Mouse (Mus musculus) liver, embryonic 14.5 days (tissue): Measurements from ENCODE around the gene Dlgap3.

ENCODE experiments used
- CTCF ChIP-seq: IDR thresholded peaks from 2 replicates; pipeline ENCODE4 v1.5.1; 2016; ENCODE audit warnings: antibody characterized with exemption, low read depth, control low read depth
- EP300 ChIP-seq: IDR thresholded peaks from 2 replicates; pipeline ENCODE4 v1.6.1; 2016; ENCODE audit warnings: antibody characterized with exemption, low read depth

- TF ChIP-seq EP300 (no peak), CTCF (no peak)
These were observed 34.3 kb upstream of the Dlgap3 start for GRCm38 (mm10) chr4:127134687-127135086.
